Mouse (Mus musculus) embryonic facial prominence, embryonic 12.5 days (tissue): ENCODE results near the gene Crocc. TPM values are rescaled to one million over a fixed set of nuclear protein-coding genes. Genes with fewer than 3 reads are reported as not detected.

Experiments
- ATAC-seq: fragments of 200-750 bp; cut with Nextera tagmentation; 2 replicates; pipeline ENCODE4 v1.8.0; 2017; ENCODE audit not compliant: insufficient number of reproducible peaks, insufficient read depth, low FRiP score, low TSS enrichment
- H3K27ac ChIP-seq: fragments of 300-500 bp; sonication (generic); 2 replicates; pipeline ENCODE4 v1.5.1; 2016; ENCODE audit warnings: mild to moderate bottlenecking
- H3K27me3 ChIP-seq: fragments of 300-500 bp; sonication (generic); 2 replicates; pipeline ENCODE4 v1.6.1; 2016; ENCODE audit warnings: mild to moderate bottlenecking, moderate library complexity
- H3K36me3 ChIP-seq: fragments of 300-500 bp; sonication (generic); 2 replicates; pipeline ENCODE4 v1.6.1; 2016; ENCODE audit warnings: mild to moderate bottlenecking
- H3K4me1 ChIP-seq: fragments of 300-500 bp; sonication (generic); 2 replicates; pipeline ENCODE4 v1.6.1; 2016
- H3K4me2 ChIP-seq: fragments of 300-500 bp; sonication (generic); replicated peaks from 2 replicates; pipeline ENCODE4 v1.6.1; 2016; ENCODE audit warnings: mild to moderate bottlenecking, moderate library complexity
- H3K4me3 ChIP-seq: fragments of 300-500 bp; sonication (generic); 2 replicates; pipeline ENCODE4 v1.5.1; 2016; ENCODE audit warnings: mild to moderate bottlenecking
- H3K9ac ChIP-seq: fragments of 300-500 bp; sonication (generic); 2 replicates; pipeline ENCODE4 v1.6.1; 2016; ENCODE audit warnings: mild to moderate bottlenecking, moderate library complexity
- H3K9me3 ChIP-seq: fragments of 300-500 bp; sonication (generic); 2 replicates; pipeline ENCODE4 v1.6.1; 2016; ENCODE audit warnings: mild to moderate bottlenecking, moderate library complexity
- WGBS: fragments of 180-500 bp; shearing (Covaris S2); methylation state at CpG from one replicate; pipeline ENCODE4 v1.1.7; 2016; 5-methylcytosine and 5-hydroxymethylcytosine counted together
- polyA plus RNA-seq: library from polyadenylated mRNA; unstranded; fragments of >200 nt; fragmentation: Nextera tagmentation; extraction: Ambion mirVana; gene quantifications from 2 replicates; pipeline ENCODE4 v1.2.1, GENCODE M21; 2016

The Crocc gene
- polyA plus RNA-seq, 1 experiment from 2014 or later = 13.2 TPM

DNA sequence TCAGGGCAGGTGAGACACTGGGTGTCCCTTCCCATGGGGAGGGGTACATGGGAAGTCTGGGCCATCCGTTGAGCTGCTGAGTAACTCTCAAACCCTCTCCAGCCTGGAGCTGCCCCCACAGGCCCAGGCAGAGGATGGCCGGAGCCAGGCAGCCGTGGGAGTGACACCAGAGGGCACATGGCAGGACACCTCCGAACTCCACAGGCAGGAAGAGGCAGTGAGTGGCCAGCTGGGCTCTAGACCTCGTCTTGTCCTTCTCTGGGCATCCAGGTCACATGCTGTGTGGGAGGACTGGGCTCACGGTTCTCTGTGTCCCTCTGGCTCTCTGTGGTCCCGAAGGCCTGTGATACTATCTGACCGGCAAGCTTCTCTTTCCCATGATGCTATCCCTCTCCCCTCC lies 66.5 kb downstream of the Crocc start:
- Histone ChIP-seq H3K9me3 (no peaks in the 10 kb centered on the region), H3K4me1 (0 out of 2 replicates have a peak, but pooled peaks cover 3% of the 10 kb centered on the region), H3K36me3 (peaks cover 59% of the 10 kb centered on the region), H3K27me3 (no peaks in the 10 kb centered on the region), H3K9ac (no peak overlapping the region), H3K27ac (no peak overlapping the region), H3K4me3 (no peak overlapping the region), H3K4me2 (no peak overlapping the region)
- 82% methylated on average over 8 of the region's 8 CpGs for WGBS
- ATAC-seq = no peak

- WGBS = 76% methylated on average over 20 of the region's 20 CpGs
- no peaks in the 10 kb centered on the region for H3K9me3 ChIP-seq
- H3K4me2 ChIP-seq = no peak overlapping the region
- H3K27ac ChIP-seq = no peak overlapping the region
- H3K4me3 ChIP-seq = no peak overlapping the region
- H3K27me3 ChIP-seq = no peaks in the 10 kb centered on the region
- peaks cover 46% of the 10 kb centered on the region for H3K36me3 ChIP-seq
- peaks cover 17% of the 10 kb centered on the region for H3K4me1 ChIP-seq
- ATAC-seq = no peak
- H3K9ac ChIP-seq = no peak overlapping the region
Measured at GRCm38 (mm10) chr4:140992215-140992614, 68.1 kb downstream of the Crocc start.

GRCm38 (mm10) chr4:140989447-140989846 lies 70.9 kb downstream of the Crocc start:
- no peak overlapping the region for H3K27ac ChIP-seq
- peaks cover 17% of the 10 kb centered on the region for H3K4me1 ChIP-seq
- peaks cover 18% of the 10 kb centered on the region for H3K36me3 ChIP-seq
- no peaks in the 10 kb centered on the region for H3K9me3 ChIP-seq
- no peak overlapping the region for H3K4me3 ChIP-seq
- H3K9ac ChIP-seq = no peak overlapping the region
- 92% methylated on average over 14 of the region's 14 CpGs for WGBS
- no peak overlapping the region for H3K4me2 ChIP-seq
- no peaks in the 10 kb centered on the region for H3K27me3 ChIP-seq
- no peak for ATAC-seq

DNA sequence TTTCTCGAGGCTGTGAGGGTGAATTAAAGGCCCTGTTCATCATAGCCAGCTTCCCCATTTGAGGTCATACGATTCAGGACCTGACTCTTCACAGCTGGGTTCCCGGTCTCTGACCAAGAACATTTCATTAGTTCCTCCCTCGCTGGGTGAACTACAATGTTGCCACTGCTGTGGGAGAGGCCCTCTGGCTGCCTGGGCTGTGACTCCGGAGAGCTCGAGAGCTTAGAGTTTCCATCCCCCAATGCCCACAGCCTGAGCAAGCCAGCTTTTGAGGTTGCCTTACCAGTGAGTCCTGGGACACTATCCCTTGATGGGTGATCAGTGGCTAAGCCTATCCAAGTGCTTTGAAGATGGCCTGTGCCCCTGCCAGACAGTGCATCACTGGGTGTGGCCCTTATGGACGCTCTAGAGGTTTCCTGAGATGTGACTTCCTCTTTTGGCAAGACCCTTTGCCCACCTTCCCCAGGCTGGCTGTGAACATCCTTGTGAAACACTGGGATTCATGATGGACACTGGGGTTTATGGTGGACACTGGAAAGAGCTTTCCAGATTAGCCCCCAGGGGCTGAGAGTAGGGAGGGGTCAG lies 71.6 kb downstream of the Crocc start:
- Histone ChIP-seq H3K4me1 (peaks cover 18% of the 10 kb centered on the region), H3K27me3 (no peaks in the 10 kb centered on the region), H3K36me3 (peaks cover 12% of the 10 kb centered on the region), H3K4me3 (no peak overlapping the region), H3K9ac (no peak overlapping the region), H3K27ac (no peak overlapping the region), H3K9me3 (no peaks in the 10 kb centered on the region), H3K4me2 (no peak overlapping the region)
- no peak for ATAC-seq
- WGBS = 65% methylated on average over 7 of the region's 7 CpGs

DNA sequence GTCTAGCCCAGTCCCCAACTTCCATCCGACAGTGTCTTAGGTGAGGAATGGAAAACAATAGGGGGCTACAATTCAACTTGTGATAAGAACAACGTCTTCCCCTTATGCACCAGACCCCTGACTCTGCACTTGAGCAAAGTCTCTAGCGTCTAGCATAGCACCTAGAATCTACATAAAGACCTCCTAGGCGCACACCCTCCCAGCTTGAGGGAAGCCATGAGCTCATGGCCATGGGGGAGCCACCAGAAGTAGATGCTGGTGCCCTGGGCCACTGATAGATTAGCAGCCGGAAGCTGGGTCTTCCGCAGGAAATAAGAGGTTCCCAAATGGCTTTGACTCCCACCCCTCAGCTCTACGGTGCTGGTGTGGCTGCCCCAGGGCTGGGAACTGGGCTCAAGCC lies 72.9 kb downstream of the Crocc start:
- no peaks in the 10 kb centered on the region for H3K27me3 ChIP-seq
- H3K36me3 ChIP-seq = 0 out of 2 replicates have a peak, but pooled peaks cover 2% of the 10 kb centered on the region
- peaks cover 28% of the 10 kb centered on the region for H3K4me1 ChIP-seq
- no peak for ATAC-seq
- H3K4me3 ChIP-seq = peak overlapping the region; percentile 81
- WGBS = 23% methylated on average over 7 of the region's 7 CpGs
- peak overlapping the region; percentile 94 for H3K9ac ChIP-seq
- no peaks in the 10 kb centered on the region for H3K9me3 ChIP-seq
- H3K4me2 ChIP-seq = peak overlapping the region; percentile 74
- H3K27ac ChIP-seq = no peak overlapping the region

DNA sequence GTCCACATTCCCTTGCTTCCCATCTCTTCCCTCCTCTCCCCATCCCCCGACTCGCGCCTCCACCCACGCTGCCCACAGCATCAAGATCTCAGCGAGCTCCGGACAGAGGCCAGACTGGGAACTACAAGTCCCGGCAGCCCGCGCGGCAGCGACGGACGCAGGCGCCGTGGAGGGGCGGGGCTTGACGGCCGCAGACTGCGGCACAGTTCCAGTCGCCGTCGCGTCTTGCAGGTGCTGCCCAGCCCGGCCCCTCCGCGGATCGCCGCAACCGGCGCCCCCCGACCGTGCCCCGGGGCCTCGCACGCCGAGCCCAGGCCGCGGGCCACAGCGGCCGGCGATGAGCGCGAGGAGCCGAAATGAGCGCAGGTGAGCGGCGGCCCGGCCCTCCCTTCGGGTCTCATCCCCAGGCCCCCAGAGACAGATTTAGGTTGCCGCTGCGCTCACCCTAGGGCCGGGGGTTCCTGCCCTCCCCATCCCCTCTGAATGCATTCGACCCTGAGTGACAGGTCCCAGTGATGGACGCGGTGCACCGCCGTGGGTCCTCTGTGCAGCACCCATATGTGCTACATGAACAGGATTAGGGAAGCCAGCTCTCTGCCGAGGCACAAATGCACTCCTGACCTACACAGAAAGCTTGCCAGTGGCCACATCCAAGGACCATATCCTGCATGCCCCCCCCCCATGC lies 73.5 kb downstream of the Crocc start, which contains the start of gene Atp13a2:
Atp13a2 (plus strand) TSS at position 163 of the 685 bp plus-strand sequence.
- Histone ChIP-seq H3K4me2 (peak within 1 kb of the TSS; percentile 74), H3K4me3 (peak within 1 kb of the TSS; percentile 81), H3K9me3 (no peaks in the 10 kb centered on the region), H3K4me1 (peaks cover 28% of the 10 kb centered on the region), H3K27me3 (no peaks in the 10 kb centered on the region), H3K27ac (no peak within 1 kb of the TSS), H3K36me3 (no peaks in the 10 kb centered on the region), H3K9ac (peak within 1 kb of the TSS; percentile 94)
- WGBS = under 1% methylated on average over 58 of the region's 58 CpGs
- peak; percentile 80 for ATAC-seq

DNA sequence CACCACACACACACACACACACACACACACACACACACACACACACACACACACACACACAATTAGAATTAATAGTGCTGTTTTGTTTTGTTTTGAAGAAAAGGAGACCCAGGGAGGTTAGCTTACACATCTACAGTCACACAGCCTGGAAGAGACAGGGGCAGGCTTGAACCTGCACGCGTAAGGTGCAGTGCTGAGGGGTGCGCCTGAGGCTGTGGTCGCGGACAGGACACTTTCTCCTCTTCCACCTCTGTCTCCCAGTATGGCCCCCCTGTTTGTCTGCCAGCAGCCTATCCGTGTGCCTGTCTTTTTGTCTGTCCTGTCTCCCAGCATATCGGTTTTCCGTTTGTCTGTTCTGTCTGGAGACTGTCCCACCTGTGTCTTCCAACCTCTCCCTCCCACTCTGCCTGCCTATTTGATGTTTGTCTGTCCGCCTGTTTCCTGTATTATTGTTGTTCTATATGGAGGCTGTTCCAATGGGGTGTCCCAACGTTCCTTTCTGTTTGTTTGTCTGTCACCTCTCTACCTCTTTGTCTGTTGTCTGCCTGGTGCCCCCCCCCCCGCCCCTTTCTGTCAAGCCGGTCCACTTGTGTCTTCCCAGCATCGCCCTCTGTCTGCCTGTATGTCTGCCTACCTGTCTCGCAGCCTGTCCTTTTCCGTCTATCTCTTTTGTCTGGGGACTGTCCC lies 74.2 kb downstream of the Crocc start:
- Histone ChIP-seq H3K36me3 (no peaks in the 10 kb centered on the region), H3K4me2 (peak overlapping the region; percentile 74), H3K27ac (no peak overlapping the region), H3K4me3 (peak overlapping the region; percentile 81), H3K9me3 (0 out of 2 replicates have a peak, but pooled peaks cover 5% of the 10 kb centered on the region), H3K4me1 (peaks cover 28% of the 10 kb centered on the region), H3K9ac (peak overlapping the region; percentile 94), H3K27me3 (no peaks in the 10 kb centered on the region)
- no peak for ATAC-seq
- WGBS = 31% methylated on average over 14 of the region's 15 CpGs

- Histone ChIP-seq H3K36me3 (peaks cover 5% of the 10 kb centered on the region), H3K4me2 (no peak overlapping the region), H3K27me3 (no peaks in the 10 kb centered on the region), H3K9me3 (0 out of 2 replicates have a peak, but pooled peaks cover 5% of the 10 kb centered on the region), H3K9ac (no peak overlapping the region), H3K27ac (no peak overlapping the region), H3K4me1 (peaks cover 28% of the 10 kb centered on the region), H3K4me3 (no peak overlapping the region)
- WGBS = 89% methylated on average over 6 of the region's 6 CpGs
- ATAC-seq = no peak
Measured at GRCm38 (mm10) chr4:140984544-140984943, 75.8 kb downstream of the Crocc start.

DNA sequence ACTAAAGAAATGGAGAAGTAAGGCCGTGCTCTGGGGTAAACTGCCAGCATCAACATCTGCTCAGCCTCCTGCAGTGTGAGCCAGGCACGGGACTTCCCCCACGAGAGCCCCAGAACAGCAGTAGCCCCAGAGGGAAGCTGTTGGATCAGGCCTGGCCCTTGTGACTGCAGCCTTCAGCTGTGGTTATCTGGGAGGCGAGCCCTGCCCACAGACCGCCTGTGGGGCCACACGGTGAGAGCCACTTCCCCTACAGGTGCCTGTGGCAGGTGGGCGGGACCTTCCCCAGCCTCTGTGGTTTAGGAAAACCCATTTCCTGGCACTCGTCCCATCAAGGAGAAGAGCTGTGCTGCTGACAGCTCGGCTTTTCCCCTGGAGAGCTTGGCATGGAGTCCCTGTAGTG lies 76.9 kb downstream of the Crocc start:
- 6% methylated on average over 9 of the region's 9 CpGs for WGBS
- peak overlapping the region; percentile 52 for H3K27ac ChIP-seq
- no peak for ATAC-seq

GRCm38 (mm10) chr4:140982808-140983207 lies 77.5 kb downstream of the Crocc start:
- ATAC-seq = no peak
- H3K27me3 ChIP-seq = no peaks in the 10 kb centered on the region
- WGBS = 77% methylated on average over 3 of the region's 4 CpGs
- H3K4me1 ChIP-seq = peaks cover 16% of the 10 kb centered on the region
- H3K4me2 ChIP-seq = no peak overlapping the region
- no peak overlapping the region for H3K9ac ChIP-seq
- peaks cover 20% of the 10 kb centered on the region for H3K36me3 ChIP-seq
- no peak overlapping the region for H3K4me3 ChIP-seq
- H3K9me3 ChIP-seq = 0 out of 2 replicates have a peak, but pooled peaks cover 5% of the 10 kb centered on the region
- H3K27ac ChIP-seq = peak overlapping the region; percentile 52

More for the DNA sequence above, 76.9 kb downstream of the Crocc start:
- Histone ChIP-seq H3K4me2 (no peak overlapping the region), H3K4me3 (no peak overlapping the region), H3K27me3 (no peaks in the 10 kb centered on the region), H3K4me1 (peaks cover 20% of the 10 kb centered on the region), H3K36me3 (peaks cover 16% of the 10 kb centered on the region), H3K9ac (no peak overlapping the region), H3K9me3 (0 out of 2 replicates have a peak, but pooled peaks cover 5% of the 10 kb centered on the region)

DNA sequence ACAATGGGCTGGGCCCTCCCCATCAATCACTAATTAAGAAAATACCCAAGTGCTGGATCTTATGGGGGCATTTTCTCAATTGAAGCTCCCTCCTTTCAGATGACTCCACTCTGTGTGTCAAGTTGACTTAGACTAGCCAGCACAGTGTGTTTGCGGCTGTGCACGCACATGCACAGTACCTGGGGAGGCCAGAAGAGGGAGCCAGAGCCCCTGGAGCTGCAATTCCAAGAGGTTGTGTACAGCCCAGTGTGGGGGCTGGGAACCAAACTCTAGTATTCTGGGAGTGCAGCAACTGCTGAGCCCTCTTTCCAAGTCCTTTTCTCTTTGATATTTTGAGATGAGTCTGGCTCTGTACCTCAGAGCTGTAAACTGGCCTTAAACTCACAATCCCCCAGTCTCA lies 78.7 kb downstream of the Crocc start:
- no peak overlapping the region for H3K4me3 ChIP-seq
- H3K4me2 ChIP-seq = no peak overlapping the region
- 0 out of 2 replicates have a peak, but pooled peaks cover 5% of the 10 kb centered on the region for H3K9me3 ChIP-seq
- H3K4me1 ChIP-seq = peaks cover 11% of the 10 kb centered on the region
- H3K9ac ChIP-seq = no peak overlapping the region
- no peak overlapping the region for H3K27ac ChIP-seq
- no peaks in the 10 kb centered on the region for H3K27me3 ChIP-seq
- peaks cover 33% of the 10 kb centered on the region for H3K36me3 ChIP-seq
- 95% methylated on average over 2 of the region's 2 CpGs for WGBS
- ATAC-seq = no peak
